Mouse (Mus musculus) spleen, adult 12 weeks (tissue): ENCODE measurements around the gene Gsg1l.

ENCODE experiments used
- DNase-seq: peaks from one replicate; pipeline ENCODE4 v3.0.0; 2022; ENCODE audit warnings: low spot score

Gsg1l gene

DNA sequence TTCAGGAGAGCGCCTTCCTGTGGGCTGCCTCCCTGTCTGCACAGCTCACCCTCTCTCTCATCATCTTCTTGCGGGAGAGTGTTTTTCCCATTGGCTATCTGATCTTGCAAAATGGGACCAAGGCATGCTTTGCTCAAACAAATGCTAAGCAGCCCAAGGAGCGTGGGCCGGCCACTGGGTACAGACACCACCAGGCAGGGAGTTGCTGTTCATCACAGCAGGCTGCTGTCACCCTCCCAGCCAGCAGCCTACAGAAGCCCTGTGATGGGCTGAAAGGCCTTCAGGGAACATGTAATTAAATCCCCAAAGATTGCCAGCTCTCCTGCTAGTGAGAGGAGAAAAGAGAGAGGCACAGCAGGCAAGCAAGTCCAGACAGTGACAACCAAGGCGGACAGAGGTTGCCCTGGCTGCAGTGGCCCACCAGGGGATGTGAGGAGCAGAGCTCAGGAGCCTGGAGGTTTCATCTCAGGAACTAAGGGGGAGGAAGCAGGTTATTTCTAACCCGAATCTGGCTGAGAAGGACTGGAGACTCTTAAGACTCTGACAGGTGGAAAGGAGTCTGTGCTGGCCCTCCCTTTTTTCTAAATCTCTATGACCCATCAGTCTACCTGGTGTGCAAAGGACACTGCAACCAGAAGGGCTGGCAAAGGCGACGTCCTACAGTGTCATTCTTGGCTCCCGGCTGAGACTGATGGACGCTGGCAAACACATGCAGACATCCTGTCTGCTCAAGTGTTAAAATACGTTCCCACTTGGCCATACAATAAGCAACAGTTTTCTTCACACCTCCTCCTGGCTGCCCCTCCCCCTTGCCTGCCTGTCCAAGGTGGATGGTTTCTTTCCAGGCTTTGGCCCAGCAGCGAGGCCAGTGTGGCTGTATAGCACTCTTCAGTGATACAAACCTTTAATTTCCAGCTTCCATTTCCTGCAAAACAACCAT is 98.0 kb downstream of the Gsg1l start:
- DNase-seq: no peak

DNA sequence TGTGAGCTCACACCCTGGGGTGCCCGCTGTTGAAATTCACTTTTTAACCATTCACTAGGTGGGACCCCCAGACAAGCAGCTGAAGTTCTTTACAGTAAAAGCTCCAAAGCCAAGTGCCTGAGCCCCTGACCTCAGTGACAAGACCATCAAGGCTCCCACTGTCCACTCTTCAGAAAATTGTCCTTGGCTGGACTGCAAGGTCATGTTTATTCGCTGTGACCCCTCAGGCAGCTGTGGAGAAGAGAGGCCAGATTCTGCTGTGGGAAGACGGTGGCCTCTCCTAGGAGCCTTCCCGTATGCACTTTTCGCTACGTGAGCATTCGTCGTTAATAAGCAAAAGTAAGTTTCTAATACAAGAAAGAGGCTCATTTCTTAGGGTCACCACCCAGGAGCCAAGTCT is 102.6 kb downstream of the Gsg1l start:
- DNase-seq: no peak

DNA sequence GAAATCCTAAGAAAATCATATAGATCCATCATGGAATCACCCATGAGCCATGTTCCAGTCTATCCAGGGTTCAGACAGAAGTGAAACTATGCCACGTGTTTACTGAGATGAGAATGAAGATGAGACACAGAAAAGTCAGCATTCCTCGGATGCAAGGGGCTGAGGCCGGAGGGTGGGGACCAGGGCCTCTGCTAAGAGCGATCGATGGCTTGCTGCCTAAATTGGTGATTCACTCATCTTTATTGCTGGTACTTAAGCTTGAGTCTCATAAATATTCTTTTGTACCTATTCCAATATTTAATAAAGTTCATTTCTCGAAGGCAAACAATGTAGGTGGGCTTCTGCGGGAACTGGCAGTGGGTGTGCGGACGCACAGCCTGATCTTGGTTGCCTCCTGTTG is 105.5 kb downstream of the Gsg1l start:
- no peak for DNase-seq

DNA sequence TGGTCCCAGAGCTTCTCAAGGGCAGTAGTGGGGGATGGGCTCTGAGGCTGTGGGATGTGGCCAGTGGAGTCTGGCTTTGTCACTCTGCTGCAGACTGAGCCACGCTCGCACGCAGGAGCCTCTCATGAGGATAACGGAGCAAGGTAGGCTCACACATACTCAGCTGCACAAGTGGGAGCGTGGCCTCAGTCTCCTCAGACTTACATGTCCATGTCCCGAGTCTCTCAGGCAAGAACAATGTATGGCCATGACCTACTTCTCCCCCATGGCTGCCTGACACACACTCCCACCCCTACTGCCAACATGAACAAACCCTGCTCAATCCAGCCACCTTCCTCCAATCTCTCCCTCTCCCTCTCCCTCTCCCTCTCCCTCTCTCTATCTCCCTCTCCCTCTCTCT is 106.8 kb downstream of the Gsg1l start:
- DNase-seq: no peak

DNA sequence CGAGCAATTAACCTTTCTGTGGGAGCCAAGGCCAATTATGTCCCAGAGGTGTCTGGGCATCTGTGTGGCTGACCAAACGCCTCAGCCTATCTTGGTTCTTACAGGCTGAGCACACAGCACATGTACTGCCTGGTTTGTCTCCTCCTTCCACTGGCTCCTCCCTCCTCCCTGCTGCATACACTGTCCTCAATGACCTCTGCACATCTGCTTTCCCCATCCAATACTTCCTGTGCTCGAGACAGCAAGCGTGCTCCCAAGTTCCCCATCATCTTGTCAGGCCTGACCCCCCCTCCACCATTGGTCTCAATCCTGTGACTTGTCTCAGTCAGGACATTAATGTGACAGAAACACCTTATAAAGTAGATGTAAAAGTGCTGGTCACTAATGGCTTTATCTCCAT is 108.3 kb downstream of the Gsg1l start:
- DNase-seq: no peak

DNA sequence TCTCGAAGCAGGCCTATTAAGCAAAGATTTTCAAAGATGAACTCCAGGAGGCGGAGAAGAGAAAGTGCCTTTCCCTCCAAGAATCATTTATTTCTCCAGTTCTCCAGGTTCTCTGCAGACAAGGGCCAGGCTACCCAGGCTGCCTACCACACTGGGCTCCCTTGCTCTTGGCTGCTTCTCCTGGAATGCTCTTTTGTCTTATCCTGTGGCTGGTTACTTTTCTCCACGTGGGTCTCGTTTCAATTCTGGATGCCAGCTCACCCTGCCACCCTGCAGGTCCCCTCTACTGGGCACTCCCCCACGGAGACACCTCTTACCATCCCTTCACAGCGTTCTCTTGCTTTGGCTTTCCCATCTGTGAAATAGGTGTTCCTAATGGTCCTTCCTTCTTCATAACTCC is 109.4 kb downstream of the Gsg1l start:
- no peak for DNase-seq

DNA sequence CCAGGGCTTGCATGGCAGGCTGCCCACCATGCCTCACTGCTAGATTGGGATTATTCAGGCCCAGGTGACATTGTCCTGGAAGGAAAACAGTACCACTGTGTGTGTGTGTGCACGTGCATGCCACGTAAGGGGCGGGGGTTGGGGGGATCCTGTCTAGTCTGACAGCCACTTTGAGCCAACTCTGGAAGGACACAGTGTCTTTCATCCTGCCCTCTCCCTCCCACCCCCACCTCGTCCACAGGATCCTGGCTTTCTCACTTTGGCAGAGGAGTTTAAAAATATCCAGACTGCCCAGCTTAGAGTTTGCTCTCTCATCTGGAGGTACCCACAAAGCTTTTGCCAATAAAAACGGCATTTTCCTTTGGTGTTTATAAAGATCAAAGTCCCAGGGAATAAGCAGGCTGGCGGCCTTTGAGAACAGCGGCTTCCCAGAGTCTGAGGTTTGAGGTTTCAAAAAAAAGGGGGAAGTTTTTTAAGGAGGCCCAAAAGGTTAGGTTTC is 110.0 kb downstream of the Gsg1l start:
- DNase-seq: no peak

DNA sequence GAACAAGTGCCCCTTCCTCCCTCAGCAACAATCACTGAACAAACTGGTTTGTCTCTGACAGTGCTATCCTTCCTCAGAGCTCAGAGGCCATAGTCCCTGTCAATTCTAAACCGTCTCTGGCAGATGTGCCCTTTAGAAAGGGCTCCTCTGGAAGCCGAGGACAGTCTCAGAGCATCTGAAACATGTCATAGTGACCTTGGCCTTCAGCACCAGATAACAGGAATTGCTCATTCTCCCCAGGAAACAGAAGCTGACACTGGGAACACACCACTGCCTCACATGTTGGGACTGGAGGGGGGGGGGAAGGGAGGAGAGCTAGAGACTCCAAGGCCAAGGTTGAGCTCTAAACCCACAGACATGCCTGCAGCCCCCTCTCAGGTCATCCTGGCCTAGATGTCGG is 113.1 kb downstream of the Gsg1l start:
- no peak for DNase-seq

DNA sequence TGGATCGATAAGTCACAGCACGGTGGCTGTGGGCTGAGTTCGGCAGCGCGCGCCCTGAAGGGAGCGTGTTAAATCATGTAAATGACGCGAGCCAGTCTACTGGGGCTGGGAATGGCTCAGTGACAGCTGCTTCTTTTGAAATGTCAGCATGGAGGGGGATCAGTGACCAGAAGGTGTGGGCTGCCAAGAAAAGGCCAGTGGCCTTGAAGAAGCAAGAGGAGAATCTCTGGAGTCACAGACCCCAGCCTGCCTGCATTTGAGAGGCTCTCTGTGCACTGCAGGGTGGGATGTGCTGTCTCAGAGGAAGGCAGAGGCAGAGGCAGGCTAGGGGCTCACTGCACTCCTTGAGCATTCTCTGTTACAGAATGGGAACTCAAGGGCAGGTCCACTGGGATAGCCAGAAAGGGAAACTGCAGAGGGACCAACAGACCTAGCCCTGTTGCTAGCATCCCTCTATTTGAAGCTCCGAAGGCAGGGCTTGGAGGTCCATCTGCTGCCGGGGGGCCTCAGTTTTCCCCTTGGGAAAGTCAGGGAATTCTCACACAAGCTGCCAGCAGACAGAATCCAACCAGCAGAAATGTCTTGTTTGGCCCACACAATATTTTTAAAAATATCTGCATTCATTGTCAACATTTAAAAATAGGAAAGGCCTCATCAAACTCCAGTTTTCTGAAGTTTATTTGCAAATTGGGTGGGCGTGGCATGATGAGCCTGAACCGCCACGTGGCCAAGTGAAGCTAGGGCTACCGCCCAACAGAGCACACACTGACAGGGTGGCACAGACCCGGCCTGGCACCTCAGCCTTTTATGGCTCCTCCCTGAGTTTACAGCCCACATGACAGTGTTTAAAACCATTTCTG is 115.6 kb downstream of the Gsg1l start:
- no peak for DNase-seq

DNA sequence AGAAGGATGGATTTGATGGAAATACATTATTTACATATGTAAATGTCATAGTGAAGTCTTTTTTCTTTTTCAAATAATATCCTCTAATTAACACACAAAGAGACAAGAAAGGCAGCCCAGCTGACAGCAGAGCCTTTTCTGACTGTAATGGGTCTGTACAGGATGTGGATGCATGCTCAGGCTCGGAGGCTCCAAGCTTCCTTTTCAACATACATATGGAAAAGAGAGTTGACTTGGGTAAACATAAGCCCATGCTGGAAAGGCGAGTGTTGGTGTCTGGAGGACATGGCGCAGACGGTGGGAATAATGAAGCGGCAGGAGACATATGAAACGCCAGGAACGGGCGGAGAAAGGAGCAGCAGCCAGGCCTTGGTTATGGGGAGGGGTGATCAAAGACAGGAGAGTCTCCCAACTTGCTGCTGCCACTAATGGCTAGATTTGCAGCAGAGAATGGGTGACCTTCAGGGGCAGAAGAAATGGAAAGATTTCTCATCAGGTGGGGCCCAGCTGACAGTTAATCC is 118.1 kb downstream of the Gsg1l start:
- no peak for DNase-seq

DNA sequence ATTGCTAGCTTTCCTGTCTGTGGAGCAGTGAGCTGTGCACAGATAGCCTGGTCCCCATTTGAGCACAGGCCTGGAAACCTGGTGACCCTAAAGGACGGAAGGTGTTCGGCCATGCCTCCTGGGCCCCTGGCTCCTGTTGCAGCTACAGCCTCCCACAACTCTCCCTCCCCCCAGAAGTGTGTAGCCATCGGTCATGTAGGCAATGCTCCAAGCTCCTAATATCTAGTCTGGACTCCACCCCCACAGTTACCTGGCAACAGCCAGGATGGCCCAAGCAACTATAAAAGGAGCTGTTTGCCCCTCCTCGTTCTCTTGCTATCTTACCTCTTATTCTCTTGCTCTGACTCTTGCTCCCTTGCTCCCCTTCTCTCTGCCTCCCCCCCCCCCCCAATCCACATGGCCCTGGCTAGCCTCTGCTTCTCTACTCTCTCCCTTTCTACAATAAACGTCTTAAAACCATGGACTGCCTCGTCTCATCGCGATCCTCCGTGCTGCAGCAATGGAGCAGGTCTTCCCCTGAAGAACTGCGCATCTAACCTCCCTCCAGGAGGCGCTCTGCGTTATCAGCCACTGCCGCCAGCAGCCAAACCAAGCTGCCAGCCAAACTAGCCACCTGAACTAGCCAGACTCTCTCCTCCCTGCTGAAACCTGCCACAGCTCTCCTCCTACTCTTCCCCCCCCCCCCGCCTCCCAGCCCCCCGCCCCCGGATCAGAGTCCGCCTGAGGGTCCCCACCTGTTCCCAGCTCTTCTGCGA is 122.7 kb downstream of the Gsg1l start:
- no peak for DNase-seq

DNA sequence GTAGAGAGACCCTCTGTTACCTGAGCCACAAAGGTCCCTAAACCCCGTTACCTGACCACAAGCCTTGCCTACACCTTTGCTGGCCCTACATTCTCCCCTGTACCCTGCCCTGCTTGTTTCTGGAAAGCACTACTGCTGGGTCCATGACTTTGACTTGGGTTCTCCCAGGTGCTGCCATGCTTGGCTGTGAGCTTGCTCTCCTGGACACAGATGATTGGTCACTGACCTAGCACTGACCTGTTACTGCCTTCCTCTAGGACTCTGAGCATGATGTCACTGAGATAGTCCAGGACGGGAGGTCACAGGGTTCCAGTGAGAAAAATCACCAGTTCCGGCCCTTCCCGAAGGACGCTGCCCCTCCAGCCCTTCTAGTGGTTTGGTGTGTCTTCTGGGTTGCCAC is 123.4 kb downstream of the Gsg1l start:
- no peak for DNase-seq

DNA sequence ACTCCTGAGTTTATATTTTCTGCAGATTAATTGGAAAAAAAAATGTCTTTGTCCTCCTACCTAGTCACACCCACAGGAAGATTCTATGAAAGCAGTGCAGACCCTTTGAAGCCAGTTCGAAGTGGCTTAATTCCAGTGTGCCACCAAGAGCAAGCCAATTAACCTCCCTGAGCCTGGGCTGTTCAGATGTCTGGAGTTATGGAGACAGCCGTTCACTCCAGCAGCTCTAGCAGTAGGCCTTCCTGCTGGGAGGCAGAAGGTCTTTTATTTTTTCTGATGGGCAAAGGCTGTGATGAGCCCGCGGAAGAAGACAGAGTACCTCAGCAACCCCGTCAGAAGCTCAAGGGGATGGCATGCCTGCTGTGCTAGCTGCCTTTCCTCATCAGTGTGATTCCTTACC is 127.2 kb downstream of the Gsg1l start:
- DNase-seq: no peak

DNA sequence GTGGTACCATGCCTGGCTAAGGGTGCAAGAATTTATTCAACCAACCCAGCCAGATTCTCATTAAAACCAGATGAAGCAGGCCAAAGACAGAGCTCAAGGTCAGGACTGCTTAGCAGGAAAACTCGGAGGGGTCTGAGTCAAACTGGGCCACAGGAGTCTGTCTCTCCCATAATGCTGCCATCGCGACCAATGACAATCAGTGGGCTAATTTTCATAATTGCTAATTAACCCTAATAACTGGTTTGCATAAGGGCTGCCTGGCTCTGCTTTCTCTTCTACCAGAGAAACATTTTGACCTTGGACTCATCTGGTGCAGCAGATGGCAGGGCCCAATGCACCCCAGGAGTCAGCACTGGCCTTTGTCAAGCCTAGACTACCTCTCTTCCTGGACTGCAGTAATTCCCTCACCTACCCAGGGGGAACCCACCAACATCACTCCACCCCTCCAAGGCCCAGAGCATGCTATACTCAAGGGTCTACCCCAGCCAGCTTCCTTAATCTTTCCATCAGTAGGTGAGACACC is 127.8 kb downstream of the Gsg1l start:
- DNase-seq: no peak

DNA sequence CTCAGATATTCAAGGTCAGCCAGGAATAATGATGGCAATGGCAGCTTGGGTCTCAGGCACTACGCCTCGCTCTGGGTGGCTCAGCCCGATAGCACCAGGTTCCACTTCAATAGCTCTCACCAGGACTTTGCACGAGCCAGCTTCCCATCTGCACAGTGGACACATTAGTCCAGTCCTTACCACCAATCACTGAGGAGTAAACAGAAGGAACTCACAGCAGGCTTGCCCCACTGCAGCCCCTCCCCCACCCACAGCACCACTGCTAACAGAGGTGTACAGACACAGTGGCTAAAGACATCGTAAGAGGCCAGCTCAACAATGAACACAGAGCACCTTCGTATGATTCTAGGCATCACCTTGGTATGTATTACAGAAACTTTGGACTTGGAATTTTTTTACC is 128.4 kb downstream of the Gsg1l start:
- no peak for DNase-seq

DNA sequence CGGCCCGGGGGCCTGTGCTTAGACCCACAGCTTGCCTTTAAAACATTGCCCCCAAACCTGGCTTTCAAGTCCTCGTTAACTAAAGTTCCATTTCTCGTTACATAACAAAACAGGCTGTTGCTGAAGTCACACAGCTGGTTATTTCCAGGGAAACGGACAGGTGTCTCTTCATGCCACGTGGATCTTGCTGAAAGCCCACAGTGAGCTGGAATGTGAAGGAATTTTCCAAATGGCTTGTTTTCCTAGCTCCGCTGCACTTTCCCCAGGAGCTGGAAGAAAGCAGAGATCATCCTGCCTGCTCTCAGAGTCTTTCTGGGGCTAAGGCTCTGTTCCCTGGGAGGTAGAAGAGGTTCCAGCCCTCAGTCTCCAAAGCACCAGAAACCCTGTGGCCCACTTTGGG is 130.3 kb downstream of the Gsg1l start:
- no peak for DNase-seq

DNA sequence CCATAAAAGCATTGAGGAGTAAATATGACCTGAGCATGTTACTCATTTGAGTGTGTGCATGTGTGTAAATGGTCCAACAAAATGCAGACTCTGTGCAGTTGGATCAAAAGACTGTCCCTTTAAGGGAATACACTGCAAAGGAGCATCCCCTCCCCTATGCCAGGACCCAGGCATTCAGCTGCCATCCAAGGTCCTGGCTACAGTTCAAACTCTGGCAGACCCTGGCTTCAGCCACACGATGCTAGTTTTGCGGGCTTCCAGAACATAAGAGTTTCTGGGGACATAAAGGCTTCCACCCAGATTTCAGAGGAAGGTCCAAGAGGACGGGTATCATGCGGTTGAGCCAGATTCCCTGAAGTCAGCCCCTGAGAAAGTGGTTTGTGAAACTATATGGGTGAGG is 133.2 kb downstream of the Gsg1l start:
- no peak for DNase-seq

DNA sequence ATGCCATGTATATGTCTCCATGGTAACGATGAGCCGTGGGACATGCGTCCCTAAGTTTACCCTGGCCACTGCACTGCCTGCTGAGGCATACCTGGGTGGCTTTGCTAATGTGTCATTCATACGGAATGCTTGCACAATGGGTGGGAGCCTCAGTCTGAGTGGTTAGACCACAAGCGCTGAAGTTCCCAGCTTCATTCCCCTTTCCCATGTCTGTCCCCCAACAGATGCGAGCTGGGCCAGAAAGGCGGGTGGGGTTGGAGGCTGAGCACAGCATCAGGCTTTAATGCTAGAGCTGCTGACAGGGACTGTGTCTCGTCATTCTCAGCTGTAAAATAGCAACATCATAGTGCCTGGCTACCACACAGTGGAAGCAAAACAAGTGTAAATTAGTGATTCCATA is 136.3 kb downstream of the Gsg1l start:
- DNase-seq: no peak

DNA sequence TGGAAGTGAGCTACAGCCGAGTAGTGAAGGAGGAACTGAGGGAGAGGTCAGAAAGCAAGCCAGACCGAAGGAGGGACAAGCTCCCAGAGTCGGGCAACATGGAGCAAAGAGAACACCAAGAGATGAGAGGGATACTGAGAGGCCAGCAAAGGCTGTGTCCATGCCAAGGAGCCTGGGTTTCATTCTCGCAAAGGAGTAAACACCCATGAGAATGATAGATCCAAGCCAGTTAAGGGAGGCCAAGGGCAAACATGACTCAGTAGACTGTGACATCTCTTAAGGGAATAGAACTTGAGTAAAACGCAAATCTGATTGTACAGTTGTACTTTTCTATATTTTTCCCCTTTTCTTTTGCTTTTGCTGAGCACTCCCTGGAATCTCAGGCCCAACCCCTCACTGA is 137.6 kb downstream of the Gsg1l start:
- no peak for DNase-seq

DNA sequence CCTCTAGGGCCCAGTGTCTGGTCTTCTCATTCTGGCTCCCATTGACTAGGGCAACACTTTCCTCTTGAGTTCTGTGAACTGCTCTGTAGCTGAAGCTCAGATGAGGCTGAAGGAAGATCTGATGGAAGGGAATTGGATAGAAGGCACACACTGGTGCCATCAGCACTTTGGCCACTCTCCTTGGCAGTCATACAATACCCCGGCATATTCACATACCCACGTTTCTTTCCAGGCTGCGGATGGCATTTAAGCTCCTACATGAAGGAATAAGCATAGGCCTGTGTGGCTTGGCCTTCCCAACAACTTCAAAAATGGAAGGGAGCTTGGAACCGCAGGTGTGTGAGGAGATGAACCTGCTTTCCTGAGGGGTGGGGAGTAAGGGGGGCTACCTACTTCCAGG is 138.7 kb downstream of the Gsg1l start:
- no peak for DNase-seq

DNA sequence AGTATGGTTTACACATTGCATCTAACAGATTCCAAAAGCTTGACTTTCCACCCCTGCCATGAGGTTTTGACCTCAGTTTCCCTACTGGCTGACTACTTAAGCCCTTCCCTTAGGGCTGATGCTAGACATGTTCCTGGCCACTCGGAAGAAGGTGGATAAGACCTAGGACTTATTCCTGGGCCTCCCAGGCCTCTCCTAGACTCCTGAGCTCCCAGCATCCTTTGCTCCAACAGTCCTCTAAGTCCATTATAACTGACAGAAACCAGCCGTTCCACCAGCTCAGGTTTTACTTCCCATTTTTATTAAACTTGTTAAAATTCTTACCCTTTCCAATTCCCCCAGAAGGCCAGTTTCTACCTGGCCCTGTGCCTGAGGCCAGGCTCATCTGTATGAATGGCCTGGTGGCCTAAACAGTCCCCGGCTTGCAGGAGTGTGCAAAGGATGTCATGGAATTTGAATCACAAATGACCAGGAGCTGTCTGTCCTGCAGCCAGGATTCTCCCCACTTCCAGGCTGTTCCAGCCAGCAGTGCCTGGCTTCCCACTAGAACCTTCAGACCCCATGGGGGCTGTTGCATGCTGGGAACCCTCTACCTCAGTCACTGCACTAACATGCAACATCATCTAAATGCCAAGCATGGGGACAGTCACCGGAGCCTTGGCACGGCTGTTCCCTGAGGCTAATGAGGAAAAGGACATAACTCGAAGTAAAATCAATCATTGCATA is 139.7 kb downstream of the Gsg1l start:
- no peak for DNase-seq
